29 mouse cellular contexts compared by ENCODE assay signal in genomic region chr11:97827654-97828053, GRCm38 (mm10). TPM values are rescaled to one million over a fixed set of nuclear protein-coding genes. Genes with fewer than 3 reads are reported as not detected.
DNase-seq lines count a peak whose midpoint lies in the region; ATAC-seq and TF ChIP-seq lines count a peak whose summit lies in the region.
"Had no signal": no experiment of that assay in that cellular context is flagged by ENCODE, and none has a peak within 500 bp of the region (broad histone marks: within the 10 kb centered on the region; RNA-seq: fewer than 3 reads in every experiment).

No protein-coding gene starts in this region.

- no peak overlapping the region for H3K4me2 ChIP-seq in hindbrain, postnatal 0 days (ENCODE audit: low read depth, low read length)
- H3K4me2 ChIP-seq: forebrain, embryonic 15.5 days; heart, embryonic 13.5 days; hindbrain, embryonic 12.5 days; lung, embryonic 15.5 days; midbrain, embryonic 13.5 days; neural tube, embryonic 12.5 days had no signal

- no peak for TF ChIP-seq POLR2A in embryonic fibroblast, embryonic 13.5 days (IDR thresholded peaks at IDR 0.05; ENCODE audit: low read depth, low read length)

- ATAC-seq in frontal cortex, adult (ENCODE audit: low TSS enrichment) = peak; percentile 45; the same call in 1 of the 2 replicates
- ATAC-seq in hindbrain, postnatal 0 days = no peak
- ATAC-seq: CD4-positive, CD25-positive, alpha-beta regulatory T cell, adult 4 months; forebrain, embryonic 15.5 days; midbrain, embryonic 13.5 days had no signal

- peak overlapping the region; percentile 7; the same call in 1 of the 2 replicates for H3K27ac ChIP-seq in embryonic fibroblast, embryonic 13.5 days (ENCODE audit: insufficient read depth, low read length)
- H3K27ac ChIP-seq in hindbrain, postnatal 0 days = no peak overlapping the region
- H3K27ac ChIP-seq: forebrain, embryonic 15.5 days; heart, adult 2 months; heart, embryonic 13.5 days; hindbrain, embryonic 12.5 days; liver, embryonic 14.5 days; lung, embryonic 15.5 days; midbrain, embryonic 13.5 days; neural tube, embryonic 12.5 days had no signal

- H3K4me3 ChIP-seq in embryonic fibroblast, embryonic 13.5 days (ENCODE audit: insufficient read depth, low read length) = no peak overlapping the region
- no peak overlapping the region for H3K4me3 ChIP-seq in hindbrain, postnatal 0 days (ENCODE audit: low read length)
- H3K4me3 ChIP-seq: forebrain, embryonic 15.5 days; heart, adult 2 months; heart, embryonic 13.5 days; hindbrain, embryonic 12.5 days; lung, embryonic 15.5 days; midbrain, embryonic 13.5 days; neural tube, embryonic 12.5 days had no signal

- no peak for DNase-seq in frontal cortex, postnatal 25 days (ENCODE audit: low spot score in 2 of 2)
- DNase-seq in right cerebral cortex, adult 18-20 months = peak; percentile 57
- DNase-seq in right cerebral cortex, postnatal 4 days = no peak
- DNase-seq in hindbrain, postnatal 0 days (ENCODE audit: low spot score) = no peak
- no peak for DNase-seq in layer of hippocampus, postnatal 14 days (ENCODE audit: low spot score in 2 of 2)
- DNase-seq: adrenal gland, postnatal 25 days; cerebellum, adult 2 months; cerebellum, postnatal 36 days; embryo, embryonic 11 days; gastrocnemius, postnatal 25 days; kidney, adult 11 months; kidney, postnatal 4 days; right cerebral cortex, postnatal 25 days; thymus, adult 18-20 months; thymus, postnatal 4 days had no signal

- 89% methylated on average over 6 of the region's 6 CpGs for WGBS in hindbrain, postnatal 0 days

- H3K9ac ChIP-seq in hindbrain, postnatal 0 days (replicated peaks; ENCODE audit: low read length) = no peak overlapping the region
- H3K9ac ChIP-seq: forebrain, embryonic 15.5 days; heart, embryonic 13.5 days; hindbrain, embryonic 12.5 days; liver, embryonic 14.5 days; lung, embryonic 15.5 days; midbrain, embryonic 13.5 days; neural tube, embryonic 12.5 days had no signal

- no peak for TF ChIP-seq CTCF in embryonic fibroblast, embryonic 13.5 days (IDR thresholded peaks at IDR 0.05; ENCODE audit: borderline replicate concordance, insufficient read depth, low read length)
- TF ChIP-seq CTCF in hindbrain, postnatal 0 days (IDR thresholded peaks at IDR 0.05; ENCODE audit: low read depth) = no peak

- no peaks in the 10 kb centered on the region for H3K27me3 ChIP-seq in hindbrain, postnatal 0 days (ENCODE audit: insufficient read depth, low read length)
- H3K27me3 ChIP-seq: forebrain, embryonic 15.5 days; heart, embryonic 13.5 days; hindbrain, embryonic 12.5 days; lung, embryonic 15.5 days; midbrain, embryonic 13.5 days; neural tube, embryonic 12.5 days had no signal

- no peaks in the 10 kb centered on the region for H3K9me3 ChIP-seq in hindbrain, postnatal 0 days (ENCODE audit: low read length)
- H3K9me3 ChIP-seq: forebrain, embryonic 15.5 days; G1E; heart, embryonic 13.5 days; hindbrain, embryonic 12.5 days; lung, embryonic 15.5 days; midbrain, embryonic 13.5 days; neural tube, embryonic 12.5 days had no signal

- peaks cover 28% of the 10 kb centered on the region for H3K36me3 ChIP-seq in hindbrain, postnatal 0 days (ENCODE audit: insufficient read depth, low read length)

- H3K4me1 ChIP-seq in embryonic fibroblast, embryonic 13.5 days (ENCODE audit: control insufficient read depth, insufficient read depth, low read length) = peaks cover 7% of the 10 kb centered on the region
- no peaks in the 10 kb centered on the region for H3K4me1 ChIP-seq in hindbrain, postnatal 0 days (ENCODE audit: insufficient read depth, low read length)
- H3K4me1 ChIP-seq: forebrain, embryonic 15.5 days; hindbrain, embryonic 12.5 days had no signal

RNA-seq across cellular contexts. Expression of gene B230217C12Rik, which starts 12.9 kb away (rescaled TPM):
- polyA plus RNA-seq in embryonic fibroblast, embryonic 13.5 days (2011; ENCODE audit: insufficient read length, low read depth, missing spikeins) = 4.8 and 7.2 TPM in 2 replicates
- total RNA-seq in hindbrain, postnatal 0 days (2014; rRNA removed) = 29.4 and 30.0 TPM in 2 replicates
- 31.6 and 32.3 TPM in 2 replicates for polyA plus RNA-seq in hindbrain, postnatal 0 days (2015; fragmentation: Nextera tagmentation; extraction: Ambion mirVana)
- total RNA-seq in layer of hippocampus, postnatal 14 days (2021) = 10 to 100 TPM; 44.2 to 49.6 TPM
- polyA plus RNA-seq: G1E had no signal

RNA-seq across cellular contexts. Expression of gene Lasp1, which starts 28.9 kb away (rescaled TPM):
- 243 and 284 TPM in 2 replicates for polyA plus RNA-seq in embryonic fibroblast, embryonic 13.5 days (2011; ENCODE audit: insufficient read length, low read depth, missing spikeins)
- total RNA-seq in hindbrain, postnatal 0 days (2014; rRNA removed) = 177 and 187 TPM in 2 replicates
- 121 and 137 TPM in 2 replicates for polyA plus RNA-seq in hindbrain, postnatal 0 days (2015; fragmentation: Nextera tagmentation; extraction: Ambion mirVana)
- 100 to 1,000 TPM; 114 to 123 TPM for total RNA-seq in layer of hippocampus, postnatal 14 days (2021)

RNA-seq across cellular contexts. Expression of gene Rpl23, which starts 45.4 kb away (rescaled TPM):
- 548 and 603 TPM in 2 replicates for polyA plus RNA-seq in embryonic fibroblast, embryonic 13.5 days (2011; ENCODE audit: insufficient read length, low read depth, missing spikeins)
- total RNA-seq in hindbrain, postnatal 0 days (2014; rRNA removed) = 124 and 141 TPM in 2 replicates
- polyA plus RNA-seq in hindbrain, postnatal 0 days (2015; fragmentation: Nextera tagmentation; extraction: Ambion mirVana) = 351 and 362 TPM in 2 replicates
- total RNA-seq in layer of hippocampus, postnatal 14 days (2021) = 100 to 1,000 TPM; 372 to 419 TPM

RNA-seq across cellular contexts. Expression of gene 1700001P01Rik, which starts 51.9 kb away (rescaled TPM):
- polyA plus RNA-seq in embryonic fibroblast, embryonic 13.5 days (2011; ENCODE audit: insufficient read length, low read depth, missing spikeins) = not detected in 2 replicates
- total RNA-seq in hindbrain, postnatal 0 days (2014; rRNA removed) = not detected in 2 replicates
- not detected in 2 replicates for polyA plus RNA-seq in hindbrain, postnatal 0 days (2015; fragmentation: Nextera tagmentation; extraction: Ambion mirVana)
- 1 to 10 TPM in 1 of 2 experiments, under 1 TPM in 1; 0.58 to 2.0 TPM for total RNA-seq in layer of hippocampus, postnatal 14 days (2021)
- total RNA-seq: adrenal gland, postnatal 25 days; gastrocnemius, postnatal 25 days; heart, adult 2 months; heart, postnatal 25 days had no signal
- polyA plus RNA-seq: CD4-positive, CD25-positive, alpha-beta regulatory T cell, adult 4 months; embryonic facial prominence, embryonic 14.5 days; heart, embryonic 13.5 days had no signal

RNA-seq across cellular contexts. Expression of gene Fbxo47, which starts 56.3 kb away (rescaled TPM):
- 0.53 and 1.4 TPM in 2 replicates for polyA plus RNA-seq in embryonic fibroblast, embryonic 13.5 days (2011; ENCODE audit: insufficient read length, low read depth, missing spikeins)
- 0.47 and 1.2 TPM in 2 replicates for total RNA-seq in hindbrain, postnatal 0 days (2014; rRNA removed)
- 0.34 and 0.36 TPM in 2 replicates for polyA plus RNA-seq in hindbrain, postnatal 0 days (2015; fragmentation: Nextera tagmentation; extraction: Ambion mirVana)
- total RNA-seq in layer of hippocampus, postnatal 14 days (2021) = under 1 TPM; 0.41 to 0.50 TPM
- polyA plus RNA-seq: G1E had no signal
